Mouse (Mus musculus): ENCODE measurements at regions not wholly inside any gene's neighbourhood (a gene's known extent, or its start where the extent isn't known, plus 50 kb on each side); places are given as distances from the start of the nearest gene placed in this dataset.

DNA sequence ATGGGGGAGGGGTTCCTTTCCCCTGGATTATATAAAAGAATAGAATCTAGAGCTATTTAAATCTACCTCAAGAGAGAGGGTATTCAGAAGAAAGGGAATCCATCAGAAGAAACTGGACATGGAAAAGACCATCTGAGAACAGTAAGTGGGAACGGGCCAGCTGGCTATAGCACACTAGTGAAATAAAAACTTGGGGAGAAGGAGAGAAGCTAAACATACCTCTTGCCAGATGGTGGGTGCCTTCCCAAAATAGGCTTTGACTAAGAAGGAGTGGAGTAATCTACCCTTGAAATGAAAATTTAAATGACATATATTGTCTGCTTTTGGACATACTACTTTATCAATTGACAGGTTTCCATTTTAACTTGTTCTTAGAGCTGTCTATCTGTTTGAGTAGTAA lies 657.6 kb downstream of the Inhba start:
- TF ChIP-seq POLR2A (IDR thresholded peaks at IDR 0.05; ENCODE audit: control insufficient read depth, extremely low read depth, insufficient read depth, low read length, poor library complexity) = no peak
- TF ChIP-seq CTCF (IDR thresholded peaks at IDR 0.05; ENCODE audit: borderline replicate concordance, control insufficient read depth, extremely low read depth, insufficient read depth, low read length, poor library complexity) = no peak

All from thymus, adult 2 months (tissue).